ENCODE assay signal across 18 mouse cellular contexts in the genomic region with DNA sequence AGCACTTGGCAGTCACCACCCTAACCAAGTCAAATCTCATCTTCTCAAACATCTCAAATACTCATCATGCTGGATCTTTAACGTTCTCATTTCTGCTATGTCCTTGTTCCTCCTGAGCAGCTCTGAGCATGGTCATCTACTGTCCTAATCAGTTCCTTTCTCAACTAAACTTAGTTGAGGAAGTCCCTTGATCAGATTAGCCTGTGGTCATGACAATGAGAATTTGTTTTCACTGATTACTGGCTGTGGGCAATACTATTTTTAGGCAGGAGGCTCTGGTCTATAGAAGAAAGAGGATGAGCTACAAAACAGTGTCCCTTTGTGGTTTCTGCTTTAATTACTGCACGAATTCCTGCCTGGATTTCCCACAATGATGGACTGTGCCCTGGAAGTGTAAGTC.
"Had no signal": no experiment of that assay in that cellular context is flagged by ENCODE, and none has a peak within 500 bp of the region (broad histone marks: within the 10 kb centered on the region; RNA-seq: fewer than 3 reads in every experiment).

No protein-coding gene starts in this region.

- ATAC-seq: midbrain, embryonic 13.5 days; midbrain, embryonic 16.5 days had no signal

- H3K27ac ChIP-seq: midbrain, embryonic 10.5 days; midbrain, embryonic 13.5 days; neural tube, embryonic 13.5 days; neural tube, embryonic 15.5 days had no signal

- H3K4me1 ChIP-seq: midbrain, embryonic 10.5 days; midbrain, embryonic 13.5 days had no signal

- H3K36me3 ChIP-seq: midbrain, embryonic 10.5 days; midbrain, embryonic 13.5 days; neural tube, embryonic 13.5 days; neural tube, embryonic 15.5 days had no signal

- H3K9me3 ChIP-seq: midbrain, embryonic 10.5 days; midbrain, embryonic 13.5 days; neural tube, embryonic 13.5 days; neural tube, embryonic 15.5 days had no signal

- H3K27me3 ChIP-seq: midbrain, embryonic 13.5 days; neural tube, embryonic 13.5 days; neural tube, embryonic 15.5 days had no signal

- H3K4me2 ChIP-seq: lung, embryonic 14.5 days; midbrain, embryonic 13.5 days; neural tube, embryonic 13.5 days; neural tube, embryonic 15.5 days had no signal

- H3K4me3 ChIP-seq: midbrain, embryonic 10.5 days; midbrain, embryonic 13.5 days; myocyte; neural tube, embryonic 13.5 days; neural tube, embryonic 15.5 days had no signal

- DNase-seq: lung, adult 18-20 months; lung, embryonic 14.5 days; lung, postnatal 10 days; lung, postnatal 4 days; retina, postnatal 1 day; right cerebral cortex, adult 18-20 months; right cerebral cortex, postnatal 25 days; right cerebral cortex, postnatal 4 days; spleen, adult 18-20 months; thymus, adult 18-20 months; thymus, postnatal 14 days; thymus, postnatal 36 days had no signal

- H3K9ac ChIP-seq: lung, embryonic 14.5 days; midbrain, embryonic 13.5 days; neural tube, embryonic 13.5 days; neural tube, embryonic 15.5 days had no signal
